Mouse (Mus musculus): ENCODE results near the gene Hfe. TPM values are rescaled to one million over a fixed set of nuclear protein-coding genes. Genes with fewer than 3 reads are reported as not detected.

Hfe gene
- polyA plus RNA-seq, 1 experiment from 2014 or later, result 7.3 TPM

DNA sequence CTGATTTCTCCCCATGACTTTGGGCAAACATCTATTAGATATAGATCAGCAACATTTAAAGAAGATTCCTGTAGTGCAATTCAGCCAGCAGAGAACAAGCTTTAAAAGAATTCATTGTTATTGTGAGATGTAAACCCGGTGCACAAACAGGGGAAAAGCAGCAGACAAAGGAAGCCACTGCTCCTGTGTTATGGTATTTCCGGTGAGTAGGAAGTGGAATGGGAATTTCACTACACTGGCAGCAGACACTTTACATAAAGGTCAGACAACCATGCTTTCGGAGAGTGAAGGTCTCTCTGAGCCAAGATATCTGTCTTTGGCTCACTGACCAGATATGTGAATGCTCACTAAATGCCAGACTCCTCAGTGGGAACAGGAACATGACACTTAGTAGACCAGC, 48.1 kb downstream of the Hfe start:
- H3K36me3 ChIP-seq, result no peaks in the 10 kb centered on the region
- no peaks in the 10 kb centered on the region for H3K4me1 ChIP-seq
- H3K9ac ChIP-seq, result no peak overlapping the region
- H3K4me2 ChIP-seq, result no peak overlapping the region
- ATAC-seq (ENCODE audit: insufficient number of reproducible peaks, low FRiP score, low TSS enrichment, low read depth), result no peak
- no peak overlapping the region for H3K27ac ChIP-seq
- WGBS, result 86% methylated on average over 3 of the region's 3 CpGs
- no peak overlapping the region for H3K4me3 ChIP-seq
- H3K27me3 ChIP-seq, result no peaks in the 10 kb centered on the region
- H3K9me3 ChIP-seq, result no peaks in the 10 kb centered on the region

DNA sequence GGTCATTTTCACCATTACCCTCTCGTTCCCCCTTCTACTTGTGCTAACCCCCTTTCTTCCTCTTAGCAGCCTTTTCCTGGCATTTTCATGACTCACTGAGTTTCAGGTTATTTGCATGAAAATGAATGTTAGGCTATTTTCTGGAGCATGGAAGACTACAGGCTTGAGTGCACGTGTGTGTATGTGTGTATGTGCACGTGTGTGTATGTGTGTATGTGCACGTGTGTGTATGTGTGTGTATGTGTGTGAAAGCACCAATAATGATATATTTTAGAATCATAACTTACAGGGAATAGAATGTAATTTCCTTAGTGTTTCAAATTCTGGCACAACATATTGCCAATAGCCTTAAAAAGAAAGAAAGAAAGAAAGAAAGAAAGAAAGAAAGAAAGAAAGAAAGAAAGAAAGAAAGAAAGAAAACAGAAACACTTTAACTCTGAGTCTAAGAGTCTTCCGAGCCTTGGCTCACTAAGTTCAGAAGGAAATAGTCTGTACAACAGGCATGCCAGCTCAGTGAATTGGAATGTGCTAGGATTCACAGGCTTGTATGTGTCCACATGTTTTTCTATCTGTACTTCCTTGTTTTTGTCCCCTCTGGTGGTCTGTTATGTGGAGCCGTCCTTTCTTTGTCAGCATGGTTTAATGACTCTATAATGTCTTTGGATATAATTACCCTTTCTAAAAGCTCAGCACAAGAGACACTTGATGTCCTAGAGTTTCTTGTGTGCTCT, 50.9 kb downstream of the Hfe start:
- Histone ChIP-seq H3K4me3 (no peak overlapping the region), H3K36me3 (no peaks in the 10 kb centered on the region), H3K9ac (no peak overlapping the region), H3K27ac (no peak overlapping the region), H3K27me3 (no peaks in the 10 kb centered on the region), H3K9me3 (no peaks in the 10 kb centered on the region), H3K4me2 (no peak overlapping the region), H3K4me1 (no peaks in the 10 kb centered on the region)
- no peak for ATAC-seq (ENCODE audit: insufficient number of reproducible peaks, low FRiP score, low TSS enrichment, low read depth)
- WGBS, result 69% methylated on average over 6 of the region's 6 CpGs

Small RNA genes lying within 50 kb of the gene (microRNA-seq; reads per million reads assigned to microRNA genes)
- gene Gm44314 (not detected), gene Gm44350 (not detected), gene Gm44484 (not detected)

Other genes with a start within 250 kb of the Hfe start
- 0.18 and 0.22 TPM in 2 replicates for gene Btn1a1, start 245.0 kb downstream of the Hfe start, polyA plus RNA-seq (2015; fragmentation: Nextera tagmentation; extraction: Ambion mirVana)
- 0.61 and 0.67 TPM in 2 replicates for gene Btn2a2, start 222.0 kb downstream of the Hfe start, polyA plus RNA-seq (2015; fragmentation: Nextera tagmentation; extraction: Ambion mirVana)
- 4.8 and 6.3 TPM in 2 replicates for gene Hist1h4h, start 179.8 kb downstream of the Hfe start, polyA plus RNA-seq (2015; fragmentation: Nextera tagmentation; extraction: Ambion mirVana)
- 4.1 and 7.5 TPM in 2 replicates for gene Hist1h2af, start 176.9 kb downstream of the Hfe start, polyA plus RNA-seq (2015; fragmentation: Nextera tagmentation; extraction: Ambion mirVana)
- 3.4 and 5.4 TPM in 2 replicates for gene Hist1h3g, start 175.4 kb downstream of the Hfe start, polyA plus RNA-seq (2015; fragmentation: Nextera tagmentation; extraction: Ambion mirVana)
- 0.77 and 0.83 TPM in 2 replicates for gene Hist1h2bh, start 167.5 kb downstream of the Hfe start, polyA plus RNA-seq (2015; fragmentation: Nextera tagmentation; extraction: Ambion mirVana)
- gene Hist1h3f, start 166.8 kb downstream of the Hfe start, polyA plus RNA-seq (2015; fragmentation: Nextera tagmentation; extraction: Ambion mirVana), result 1.1 TPM in 1 of 2 replicates, not detected in the other
- 0.65 and 0.95 TPM in 2 replicates for gene Hist1h4f, start 159.2 kb downstream of the Hfe start, polyA plus RNA-seq (2015; fragmentation: Nextera tagmentation; extraction: Ambion mirVana)
- 0.32 and 0.51 TPM in 2 replicates for gene Hist1h1d, start 157.6 kb downstream of the Hfe start, polyA plus RNA-seq (2015; fragmentation: Nextera tagmentation; extraction: Ambion mirVana)
- gene Hist1h3e, start 148.5 kb downstream of the Hfe start, polyA plus RNA-seq (2015; fragmentation: Nextera tagmentation; extraction: Ambion mirVana), result 2.1 and 4.8 TPM in 2 replicates
- gene Hist1h2ae, start 139.6 kb downstream of the Hfe start, polyA plus RNA-seq (2015; fragmentation: Nextera tagmentation; extraction: Ambion mirVana), result 68.7 and 88.5 TPM in 2 replicates
- 5.5 and 6.0 TPM in 2 replicates for gene Hist1h2bg, start 139.5 kb downstream of the Hfe start, polyA plus RNA-seq (2015; fragmentation: Nextera tagmentation; extraction: Ambion mirVana)
- gene Hist1h2bf, start 136.7 kb downstream of the Hfe start, polyA plus RNA-seq (2015; fragmentation: Nextera tagmentation; extraction: Ambion mirVana), result 2.9 and 5.8 TPM in 2 replicates
- 0.89 and 2.3 TPM in 2 replicates for gene Hist1h2ad, start 136.5 kb downstream of the Hfe start, polyA plus RNA-seq (2015; fragmentation: Nextera tagmentation; extraction: Ambion mirVana)
- 5.8 and 6.5 TPM in 2 replicates for gene Hist1h3d, start 135.1 kb downstream of the Hfe start, polyA plus RNA-seq (2015; fragmentation: Nextera tagmentation; extraction: Ambion mirVana)
- gene Hist1h4d, start 129.3 kb downstream of the Hfe start, polyA plus RNA-seq (2015; fragmentation: Nextera tagmentation; extraction: Ambion mirVana), result 75.2 and 108 TPM in 2 replicates
- gene Hist1h2be, start 89.7 kb downstream of the Hfe start, polyA plus RNA-seq (2015; fragmentation: Nextera tagmentation; extraction: Ambion mirVana), result 1.9 and 2.1 TPM in 2 replicates
- gene Hist1h1e, start 88.3 kb downstream of the Hfe start, polyA plus RNA-seq (2015; fragmentation: Nextera tagmentation; extraction: Ambion mirVana), result 17.2 and 18.2 TPM in 2 replicates
- 0.76 and 0.78 TPM in 2 replicates for gene Hist1h2ac, start 26.9 kb downstream of the Hfe start, polyA plus RNA-seq (2015; fragmentation: Nextera tagmentation; extraction: Ambion mirVana)
- 47.2 and 57.0 TPM in 2 replicates for gene Hist1h2bc, start 26.7 kb downstream of the Hfe start, polyA plus RNA-seq (2015; fragmentation: Nextera tagmentation; extraction: Ambion mirVana)
- gene Hist1h1t, start 15.0 kb downstream of the Hfe start, polyA plus RNA-seq (2015; fragmentation: Nextera tagmentation; extraction: Ambion mirVana), result 0.20 TPM in 1 of 2 replicates, not detected in the other
- 3.2 and 4.0 TPM in 2 replicates for gene Hist1h4c, start 12.4 kb downstream of the Hfe start, polyA plus RNA-seq (2015; fragmentation: Nextera tagmentation; extraction: Ambion mirVana)
- gene Hist1h1c, start 28.0 kb upstream of the Hfe start, polyA plus RNA-seq (2015; fragmentation: Nextera tagmentation; extraction: Ambion mirVana), result 28.0 and 31.1 TPM in 2 replicates
- 5.8 and 6.6 TPM in 2 replicates for gene Hist1h3c, start 34.7 kb upstream of the Hfe start, polyA plus RNA-seq (2015; fragmentation: Nextera tagmentation; extraction: Ambion mirVana)
- gene Hist1h2bb, start 35.9 kb upstream of the Hfe start, polyA plus RNA-seq (2015; fragmentation: Nextera tagmentation; extraction: Ambion mirVana), result 2.0 and 2.1 TPM in 2 replicates
- gene Hist1h2ab, start 40.3 kb upstream of the Hfe start, polyA plus RNA-seq (2015; fragmentation: Nextera tagmentation; extraction: Ambion mirVana), result 23.3 and 37.2 TPM in 2 replicates
- 4.0 and 12.0 TPM in 2 replicates for gene Hist1h3b, start 41.4 kb upstream of the Hfe start, polyA plus RNA-seq (2015; fragmentation: Nextera tagmentation; extraction: Ambion mirVana)
- gene Hist1h4b, start 46.2 kb upstream of the Hfe start, polyA plus RNA-seq (2015; fragmentation: Nextera tagmentation; extraction: Ambion mirVana), result 4.1 and 4.5 TPM in 2 replicates
- gene Hist1h4a, start 50.4 kb upstream of the Hfe start, polyA plus RNA-seq (2015; fragmentation: Nextera tagmentation; extraction: Ambion mirVana), result 0.33 and 0.60 TPM in 2 replicates
- gene Hist1h3a, start 51.5 kb upstream of the Hfe start, polyA plus RNA-seq (2015; fragmentation: Nextera tagmentation; extraction: Ambion mirVana), result 3.1 and 7.2 TPM in 2 replicates
- gene Hist1h1a, start 52.8 kb upstream of the Hfe start, polyA plus RNA-seq (2015; fragmentation: Nextera tagmentation; extraction: Ambion mirVana), result 0.74 and 2.1 TPM in 2 replicates
- gene Trim38, start 59.1 kb upstream of the Hfe start, polyA plus RNA-seq (2015; fragmentation: Nextera tagmentation; extraction: Ambion mirVana), result not detected in 2 replicates
- not detected in 2 replicates for gene Slc17a2, start 96.1 kb upstream of the Hfe start, polyA plus RNA-seq (2015; fragmentation: Nextera tagmentation; extraction: Ambion mirVana)
- gene Slc17a3, start 128.6 kb upstream of the Hfe start, polyA plus RNA-seq (2015; fragmentation: Nextera tagmentation; extraction: Ambion mirVana), result 0.27 and 0.61 TPM in 2 replicates
- not detected in 2 replicates for gene Slc17a1, start 156.9 kb upstream of the Hfe start, polyA plus RNA-seq (2015; fragmentation: Nextera tagmentation; extraction: Ambion mirVana)
- not detected in 2 replicates for gene Slc17a4, start 204.2 kb upstream of the Hfe start, polyA plus RNA-seq (2015; fragmentation: Nextera tagmentation; extraction: Ambion mirVana)
- gene Hist1h2ba, start 223.3 kb upstream of the Hfe start, polyA plus RNA-seq (2015; fragmentation: Nextera tagmentation; extraction: Ambion mirVana), result not detected in 2 replicates
- gene Hist1h2aa, start 223.6 kb upstream of the Hfe start, polyA plus RNA-seq (2015; fragmentation: Nextera tagmentation; extraction: Ambion mirVana), result not detected in 2 replicates

All from limb, embryonic 15.5 days (tissue).